Mouse (Mus musculus) midbrain, embryonic 11.5 days (tissue): ENCODE measurements around the gene Gm38655. TPM values are rescaled to one million over a fixed set of nuclear protein-coding genes. Genes with fewer than 3 reads are reported as not detected.

Source experiments
- ATAC-seq: fragments of 200-750 bp; cut with Nextera tagmentation; 2 replicates; pipeline ENCODE4 v1.8.0; 2017; ENCODE audit warnings: moderate TSS enrichment, moderate library complexity; ENCODE audit not compliant: low FRiP score
- DNase-seq: peaks from one replicate; pipeline ENCODE4 v3.0.0; 2015; ENCODE audit warnings: low spot score; ENCODE audit errors: missing footprints
- H3K27ac ChIP-seq: fragments of 300-500 bp; sonication (generic); 2 replicates; pipeline ENCODE4 v1.5.1; 2014; ENCODE audit warnings: low read depth, low read length
- H3K27me3 ChIP-seq: fragments of 300-500 bp; sonication (generic); 2 replicates; pipeline ENCODE4 v1.6.1; 2014; ENCODE audit warnings: mild to moderate bottlenecking, low read length, moderate library complexity, mixed read lengths; ENCODE audit not compliant: control insufficient read depth, insufficient read depth
- H3K36me3 ChIP-seq: fragments of 300-500 bp; sonication (generic); 2 replicates; pipeline ENCODE4 v1.6.1; 2014; ENCODE audit warnings: mild to moderate bottlenecking, low read length, moderate library complexity, mixed read lengths; ENCODE audit not compliant: control insufficient read depth, insufficient read depth
- H3K4me1 ChIP-seq: fragments of 300-500 bp; sonication (generic); 2 replicates; pipeline ENCODE4 v1.6.1; 2014; ENCODE audit warnings: low read length; ENCODE audit not compliant: control insufficient read depth, insufficient read depth
- H3K4me2 ChIP-seq: fragments of 300-500 bp; sonication (generic); 2 replicates; pipeline ENCODE4 v1.6.1; 2014; ENCODE audit warnings: mild to moderate bottlenecking, moderate library complexity
- H3K4me3 ChIP-seq: fragments of 300-500 bp; sonication (generic); 2 replicates; pipeline ENCODE4 v1.5.1; 2014; ENCODE audit warnings: low read depth, low read length
- H3K9ac ChIP-seq: fragments of 300-500 bp; sonication (generic); 2 replicates; pipeline ENCODE4 v1.6.1; 2014; ENCODE audit warnings: low read length
- H3K9me3 ChIP-seq: fragments of 300-500 bp; sonication (generic); 2 replicates; pipeline ENCODE4 v1.6.1; 2016; ENCODE audit warnings: low read length; ENCODE audit not compliant: control insufficient read depth
- WGBS: fragments of 180-500 bp; shearing (Covaris S2); extraction: QIAGEN DNeasy Blood & Tissue Kit; methylation state at CpG from one replicate; pipeline ENCODE4 v1.1.7; 2014; 5-methylcytosine and 5-hydroxymethylcytosine counted together
- polyA plus RNA-seq: library from polyadenylated mRNA; unstranded; fragments of >200 nt; fragmentation: Nextera tagmentation; extraction: Ambion mirVana; gene quantifications from 2 replicates; pipeline ENCODE4 v1.2.1, GENCODE M21; 2014

The Gm38655 gene
- polyA plus RNA-seq, 1 experiment from 2014 or later: not detected

DNA sequence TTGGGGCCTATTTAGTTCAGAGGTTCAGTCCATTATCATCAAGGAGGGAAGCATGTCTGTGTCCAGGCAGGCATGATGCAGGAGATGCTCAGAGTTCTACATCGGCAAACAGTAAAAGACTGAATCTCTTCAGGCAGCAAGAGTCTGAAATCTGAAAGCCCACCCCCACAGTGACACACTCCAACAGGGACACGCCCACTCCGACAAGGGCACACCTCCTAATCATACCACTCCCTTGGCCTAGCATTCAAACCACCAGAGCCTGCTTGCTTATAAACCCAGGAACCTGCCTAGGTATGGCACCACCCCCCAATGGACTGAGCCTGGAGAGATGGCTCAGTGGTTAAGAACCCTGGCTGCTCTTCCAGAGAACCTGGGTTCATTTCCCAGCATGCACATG lies 40.2 kb upstream of the Gm38655 start:
- H3K4me2 ChIP-seq: no peak overlapping the region
- H3K27ac ChIP-seq: no peak overlapping the region
- DNase-seq (no peak), ATAC-seq (no peak)
- H3K36me3 ChIP-seq: peaks cover 6% of the 10 kb centered on the region; the same call in 1 of the 2 replicates
- H3K4me1 ChIP-seq: no peaks in the 10 kb centered on the region
- no peak overlapping the region for H3K9ac ChIP-seq
- H3K9me3 ChIP-seq: no peaks in the 10 kb centered on the region
- 92% methylated on average over 3 of the region's 3 CpGs for WGBS
- H3K27me3 ChIP-seq: no peaks in the 10 kb centered on the region
- H3K4me3 ChIP-seq: no peak overlapping the region

DNA sequence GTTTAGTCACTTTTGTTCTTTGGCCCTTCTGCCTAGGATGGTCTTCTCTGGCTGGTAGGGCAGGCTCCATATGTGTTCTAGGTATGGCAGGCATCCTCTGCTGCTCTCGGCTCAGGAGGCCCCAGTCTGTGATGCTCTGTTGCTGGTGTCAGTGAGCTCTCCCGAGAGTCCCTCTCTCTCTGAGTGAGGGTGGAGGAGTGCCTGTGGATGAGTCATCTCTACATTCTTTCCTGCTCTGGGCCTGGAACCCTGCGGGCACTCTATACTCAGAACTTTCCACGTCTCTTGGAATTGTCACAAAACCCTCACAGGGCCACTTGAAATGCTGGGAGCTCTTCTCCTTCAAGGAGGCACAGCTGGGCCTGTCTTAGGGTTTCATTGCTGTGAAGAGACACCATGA lies 36.4 kb upstream of the Gm38655 start:
- no peak overlapping the region for H3K4me2 ChIP-seq
- DNase-seq: no peak
- H3K36me3 ChIP-seq: peaks cover 6% of the 10 kb centered on the region; the same call in 1 of the 2 replicates
- no peak overlapping the region for H3K4me3 ChIP-seq
- H3K9me3 ChIP-seq: no peaks in the 10 kb centered on the region
- no peak overlapping the region for H3K9ac ChIP-seq
- H3K27me3 ChIP-seq: no peaks in the 10 kb centered on the region
- no peak for ATAC-seq
- no peaks in the 10 kb centered on the region for H3K4me1 ChIP-seq
- 85% methylated on average over 4 of the region's 4 CpGs for WGBS
- no peak overlapping the region for H3K27ac ChIP-seq

DNA sequence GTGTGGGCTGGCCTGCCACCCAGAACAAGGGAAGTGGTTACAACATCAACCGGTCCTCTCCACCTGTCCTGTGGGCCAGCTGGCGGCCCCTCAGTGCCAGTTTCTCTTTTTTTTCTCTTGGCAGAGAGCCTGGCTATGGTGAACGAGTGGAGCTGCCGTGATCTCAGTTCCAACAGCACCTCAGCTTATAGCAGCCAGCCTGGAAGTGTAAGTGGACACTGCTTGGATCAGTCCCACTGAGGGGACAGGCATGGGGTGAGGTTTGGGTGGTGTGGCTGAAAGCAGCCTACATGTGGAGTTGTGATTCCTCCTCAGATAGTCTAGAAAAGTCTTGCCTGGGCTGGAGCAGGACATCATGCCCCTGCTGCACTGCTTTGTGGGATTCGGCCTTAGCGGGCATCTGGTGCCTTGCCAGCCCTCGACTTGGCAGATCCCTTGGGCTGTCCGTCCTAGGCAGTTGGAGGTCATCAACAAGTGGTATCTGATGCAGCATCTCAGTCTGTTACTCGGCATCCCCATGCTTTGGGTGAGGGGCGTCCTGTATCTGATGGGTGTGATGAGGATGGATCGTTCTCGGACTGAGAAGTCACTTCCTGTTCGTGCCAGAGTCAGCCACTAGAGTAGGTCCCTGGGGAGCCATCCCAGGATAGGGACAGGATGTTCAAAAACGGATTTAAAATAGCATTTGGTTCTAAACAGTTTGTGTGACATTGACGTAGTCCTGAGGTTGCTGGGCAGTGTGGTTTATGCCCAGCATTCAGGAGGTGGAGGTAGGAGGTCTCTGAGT lies 35.6 kb upstream of the Gm38655 start:
- Histone ChIP-seq H3K4me3 (no peak overlapping the region), H3K36me3 (peaks cover 6% of the 10 kb centered on the region; the same call in 1 of the 2 replicates), H3K27ac (no peak overlapping the region), H3K4me1 (no peaks in the 10 kb centered on the region), H3K4me2 (no peak overlapping the region), H3K9me3 (no peaks in the 10 kb centered on the region), H3K27me3 (no peaks in the 10 kb centered on the region), H3K9ac (no peak overlapping the region)
- DNase-seq (no peak), ATAC-seq (no peak)
- 89% methylated on average over 15 of the region's 15 CpGs for WGBS

- DNase-seq (no peak), ATAC-seq (no peak)
- Histone ChIP-seq H3K9ac (no peak overlapping the region), H3K36me3 (peaks cover 6% of the 10 kb centered on the region; the same call in 1 of the 2 replicates), H3K4me2 (no peak overlapping the region), H3K27ac (no peak overlapping the region), H3K4me3 (no peak overlapping the region), H3K9me3 (no peaks in the 10 kb centered on the region), H3K27me3 (no peaks in the 10 kb centered on the region), H3K4me1 (no peaks in the 10 kb centered on the region)
- 90% methylated on average over 4 of the region's 4 CpGs for WGBS
Observed at GRCm38 (mm10) chr17:25210006-25210405, 34.7 kb upstream of the Gm38655 start.

GRCm38 (mm10) chr17:25202401-25202800 lies 27.1 kb upstream of the Gm38655 start:
- H3K4me3 ChIP-seq: no peak overlapping the region
- ATAC-seq: no peak
- H3K27ac ChIP-seq: no peak overlapping the region
- H3K36me3 ChIP-seq: peaks cover 6% of the 10 kb centered on the region
- no peak overlapping the region for H3K4me2 ChIP-seq
- WGBS: 93% methylated on average over 4 of the region's 4 CpGs
- no peaks in the 10 kb centered on the region for H3K27me3 ChIP-seq
- no peaks in the 10 kb centered on the region for H3K9me3 ChIP-seq
- DNase-seq: no peak
- H3K4me1 ChIP-seq: no peaks in the 10 kb centered on the region
- H3K9ac ChIP-seq: no peak overlapping the region

DNA sequence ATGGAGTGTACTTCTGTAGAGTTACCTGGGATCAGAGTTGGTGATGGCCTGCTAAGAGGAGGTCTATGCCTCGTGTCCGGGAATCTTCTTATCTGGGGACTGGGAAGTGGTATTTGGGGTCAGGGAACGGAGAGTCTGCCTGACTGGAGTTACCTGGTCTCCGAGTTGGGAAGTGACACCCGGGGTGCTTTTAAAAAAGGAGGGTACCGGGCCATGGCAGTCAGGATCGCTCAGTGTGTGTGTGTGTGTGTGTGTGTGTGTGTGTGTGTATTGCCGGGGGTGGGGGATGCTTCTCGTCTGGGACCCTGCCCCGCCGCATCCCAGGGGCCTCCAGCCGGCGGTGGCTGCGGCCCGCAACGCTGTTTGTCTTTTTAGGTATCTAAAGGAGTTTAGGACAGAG lies 13.8 kb upstream of the Gm38655 start:
- Histone ChIP-seq H3K9me3 (no peaks in the 10 kb centered on the region), H3K4me3 (peak overlapping the region; percentile 98), H3K36me3 (no peaks in the 10 kb centered on the region), H3K4me2 (peak overlapping the region; percentile 80), H3K27ac (no peak overlapping the region), H3K9ac (peak overlapping the region; percentile 86), H3K4me1 (peaks cover 21% of the 10 kb centered on the region), H3K27me3 (no peaks in the 10 kb centered on the region)
- 8% methylated on average over 16 of the region's 16 CpGs for WGBS
- ATAC-seq (no peak; the same call in 1 of the 2 replicates), DNase-seq (no peak)

GRCm38 (mm10) chr17:25188150-25189031 lies 13.1 kb upstream of the Gm38655 start, which contains the start of gene Unkl:
Gene Unkl, plus strand, starts transcription at chr17:25188397.
- WGBS: under 1% methylated on average over 99 of the region's 104 CpGs
- H3K36me3 ChIP-seq: no peaks in the 10 kb centered on the region
- H3K9ac ChIP-seq: peak within 1 kb of the TSS; percentile 86
- H3K4me3 ChIP-seq: peak within 1 kb of the TSS; percentile 98
- H3K4me1 ChIP-seq: peaks cover 21% of the 10 kb centered on the region
- ATAC-seq (peak; percentile 63), DNase-seq (peak; percentile 93)
- H3K4me2 ChIP-seq: peak within 1 kb of the TSS; percentile 80
- no peaks in the 10 kb centered on the region for H3K9me3 ChIP-seq
- peak within 1 kb of the TSS; percentile 30; the same call in 1 of the 2 replicates for H3K27ac ChIP-seq
- no peaks in the 10 kb centered on the region for H3K27me3 ChIP-seq

DNA sequence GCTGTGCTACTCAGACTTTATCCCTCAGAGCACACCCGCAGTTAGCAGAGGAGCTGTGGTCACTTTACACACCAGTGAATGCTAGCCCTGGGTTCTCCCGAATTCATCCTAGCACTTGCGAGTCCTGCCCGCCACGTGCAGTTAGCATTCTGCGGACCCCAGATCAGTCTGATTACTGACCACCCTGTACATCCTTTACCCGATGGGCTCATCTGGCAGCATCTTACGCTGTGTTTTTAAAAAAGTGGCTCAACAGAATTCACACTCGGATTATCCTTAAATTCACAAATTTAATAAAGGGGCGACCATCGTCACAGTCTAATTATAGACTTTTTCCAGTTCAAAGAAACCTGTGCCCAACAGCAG lies 12.5 kb upstream of the Gm38655 start:
- H3K4me3 ChIP-seq: peak overlapping the region; percentile 98
- H3K27ac ChIP-seq: peak overlapping the region; percentile 30; the same call in 1 of the 2 replicates

DNA sequence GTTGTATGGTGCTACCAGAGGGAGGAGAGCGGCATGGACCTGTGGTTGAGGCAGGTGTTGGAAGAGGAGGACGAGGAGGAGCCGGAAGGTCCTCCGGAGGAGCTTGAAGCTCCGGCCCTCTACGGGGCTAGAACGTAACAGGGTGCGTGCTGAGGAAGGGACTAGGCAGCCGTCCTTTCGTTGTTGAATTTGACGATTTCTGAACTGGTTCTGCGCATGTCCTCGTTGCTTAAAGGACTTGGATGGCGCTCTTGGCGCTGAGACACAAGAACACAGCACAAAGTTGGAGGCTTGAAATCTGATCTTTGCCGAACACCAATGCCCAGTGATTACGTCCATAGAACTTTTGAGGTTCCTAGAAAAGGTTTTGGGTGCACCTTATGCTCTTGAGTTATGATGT lies 9.7 kb upstream of the Gm38655 start:
- peak overlapping the region; percentile 95 for H3K4me3 ChIP-seq
- H3K9ac ChIP-seq: peak overlapping the region; percentile 79
- ATAC-seq (peak; percentile 19; the same call in 1 of the 2 replicates), DNase-seq (no peak)
- no peaks in the 10 kb centered on the region for H3K9me3 ChIP-seq
- H3K27ac ChIP-seq: no peak overlapping the region
- peaks cover 21% of the 10 kb centered on the region for H3K4me1 ChIP-seq
- no peaks in the 10 kb centered on the region for H3K27me3 ChIP-seq
- H3K4me2 ChIP-seq: peak overlapping the region; percentile 99
- H3K36me3 ChIP-seq: no peaks in the 10 kb centered on the region
- 10% methylated on average over 17 of the region's 17 CpGs for WGBS

More for the DNA sequence above, 12.5 kb upstream of the Gm38655 start:
- no peaks in the 10 kb centered on the region for H3K9me3 ChIP-seq
- H3K36me3 ChIP-seq: no peaks in the 10 kb centered on the region
- DNase-seq (peak; percentile 85), ATAC-seq (no peak)
- H3K4me2 ChIP-seq: peak overlapping the region; percentile 80
- peaks cover 21% of the 10 kb centered on the region for H3K4me1 ChIP-seq
- 7% methylated on average over 11 of the region's 11 CpGs for whole genome bisulfite sequencing
- no peaks in the 10 kb centered on the region for H3K27me3 ChIP-seq
- peak overlapping the region; percentile 86 for H3K9ac ChIP-seq
